ENCODE assay signal across 10 mouse cellular contexts in genomic region chr15:86087591-86088149, GRCm38 (mm10). TPM values are rescaled to one million over a fixed set of nuclear protein-coding genes. Genes with fewer than 3 reads are reported as not detected.
DNase-seq lines count a peak whose midpoint lies in the region; ATAC-seq and TF ChIP-seq lines count a peak whose summit lies in the region.
"Had no signal": no experiment of that assay in that cellular context is flagged by ENCODE, and none has a peak within 500 bp of the region (broad histone marks: within the 10 kb centered on the region; RNA-seq: fewer than 3 reads in every experiment).

No protein-coding gene starts in this region.

- no peak for ATAC-seq in liver, embryonic 13.5 days (ENCODE audit: low read depth)
- ATAC-seq in liver, postnatal 0 days = no peak
- peak; percentile 47; the same call in 1 of the 2 replicates for ATAC-seq in forebrain, embryonic 12.5 days (ENCODE audit: low FRiP score)
- peak; percentile 35 for ATAC-seq in hindbrain, embryonic 16.5 days
- no peak for ATAC-seq in monocyte, adult 5-6 weeks (replicated peaks; ENCODE audit: insufficient number of reproducible peaks, low FRiP score, low TSS enrichment, poor library complexity, severe bottlenecking)

- peaks cover 19% of the 10 kb centered on the region for H3K36me3 ChIP-seq in liver, embryonic 13.5 days
- H3K36me3 ChIP-seq in liver, postnatal 0 days (replicated peaks; ENCODE audit: insufficient read depth, low read length) = 0 out of 2 replicates have a peak, but pooled peaks cover 2% of the 10 kb centered on the region
- H3K36me3 ChIP-seq in forebrain, embryonic 12.5 days (replicated peaks) = peaks cover 4% of the 10 kb centered on the region; the same call in 1 of the 2 replicates
- H3K36me3 ChIP-seq in hindbrain, embryonic 16.5 days (ENCODE audit: control insufficient read depth, insufficient read depth, low read length) = peaks cover 3% of the 10 kb centered on the region; the same call in 1 of the 2 replicates

- no peak for DNase-seq in liver, embryonic 13.5 days
- no peak for DNase-seq in liver, postnatal 0 days
- DNase-seq in retina, embryonic 14.5 days (ENCODE audit: low spot score) = peak; percentile 35
- no peak for DNase-seq in gastrocnemius, adult 2 months
- no peak for DNase-seq in adrenal gland, postnatal 25 days
- DNase-seq: spleen, adult 18-20 months had no signal

- intact Hi-C loops in gastrocnemius, adult 2 months (cut with DNase I) = loop anchor here (5.0 kb wide), 1 partner anchor 35 kb away; no protein-coding TSS in a partner anchor

- peaks cover 88% of the 10 kb centered on the region for H3K4me1 ChIP-seq in liver, embryonic 13.5 days (replicated peaks)
- peaks cover 53% of the 10 kb centered on the region for H3K4me1 ChIP-seq in liver, postnatal 0 days (ENCODE audit: insufficient read depth)
- H3K4me1 ChIP-seq in forebrain, embryonic 12.5 days = peaks cover 79% of the 10 kb centered on the region
- H3K4me1 ChIP-seq in hindbrain, embryonic 16.5 days (ENCODE audit: control insufficient read depth, insufficient read depth, low read depth, low read length) = peaks cover 71% of the 10 kb centered on the region

- WGBS in liver, embryonic 13.5 days (ENCODE audit: insufficient replicate concordance) = 60% methylated on average over 14 of the region's 14 CpGs
- WGBS in liver, postnatal 0 days (ENCODE audit: insufficient replicate concordance) = 64% methylated on average over 14 of the region's 14 CpGs
- 14% methylated on average over 14 of the region's 14 CpGs for WGBS in forebrain, embryonic 12.5 days
- 21% methylated on average over 14 of the region's 14 CpGs for WGBS in hindbrain, embryonic 16.5 days

- no peak for TF ChIP-seq EP300 in liver, postnatal 0 days (IDR thresholded peaks at IDR 0.05; ENCODE audit: low read depth)

- peak overlapping the region; percentile 11; the same call in 1 of the 2 replicates for H3K9ac ChIP-seq in liver, embryonic 13.5 days
- H3K9ac ChIP-seq in liver, postnatal 0 days (replicated peaks) = no peak overlapping the region
- peak overlapping the region; percentile 29; the same call in 1 of the 2 replicates for H3K9ac ChIP-seq in forebrain, embryonic 12.5 days
- H3K9ac ChIP-seq in hindbrain, embryonic 16.5 days (ENCODE audit: low read depth, low read length) = peak overlapping the region; percentile 35; the same call in 1 of the 2 replicates

- no peak overlapping the region for H3K4me3 ChIP-seq in liver, embryonic 13.5 days (replicated peaks)
- H3K4me3 ChIP-seq in liver, postnatal 0 days (ENCODE audit: low read depth, low read length) = no peak overlapping the region
- no peak overlapping the region for H3K4me3 ChIP-seq in forebrain, embryonic 12.5 days (replicated peaks)
- H3K4me3 ChIP-seq in hindbrain, embryonic 16.5 days (ENCODE audit: low read length) = no peak overlapping the region
- H3K4me3 ChIP-seq in gastrocnemius, adult 2 months = no peak overlapping the region

- H3K9me3 ChIP-seq in liver, embryonic 13.5 days (replicated peaks) = no peaks in the 10 kb centered on the region
- no peaks in the 10 kb centered on the region for H3K9me3 ChIP-seq in liver, postnatal 0 days (ENCODE audit: low read length)
- no peaks in the 10 kb centered on the region for H3K9me3 ChIP-seq in forebrain, embryonic 12.5 days
- no peaks in the 10 kb centered on the region for H3K9me3 ChIP-seq in hindbrain, embryonic 16.5 days (ENCODE audit: control insufficient read depth, low read length)

- H3K27me3 ChIP-seq in liver, embryonic 13.5 days = no peaks in the 10 kb centered on the region
- no peaks in the 10 kb centered on the region for H3K27me3 ChIP-seq in liver, postnatal 0 days (ENCODE audit: insufficient read depth, low read length)
- H3K27me3 ChIP-seq in forebrain, embryonic 12.5 days = no peaks in the 10 kb centered on the region
- H3K27me3 ChIP-seq in hindbrain, embryonic 16.5 days (replicated peaks; ENCODE audit: control insufficient read depth, insufficient read depth, low read length) = no peaks in the 10 kb centered on the region

- no peak for TF ChIP-seq CTCF in liver, postnatal 0 days (IDR thresholded peaks at IDR 0.05; ENCODE audit: low read depth)
- TF ChIP-seq CTCF in gastrocnemius, adult 2 months (IDR thresholded peaks at IDR 0.05) = no peak

- H3K4me2 ChIP-seq in liver, embryonic 13.5 days = no peak overlapping the region
- H3K4me2 ChIP-seq in liver, postnatal 0 days (ENCODE audit: low read depth, low read length) = no peak overlapping the region
- peak overlapping the region; percentile 29 for H3K4me2 ChIP-seq in forebrain, embryonic 12.5 days
- H3K4me2 ChIP-seq in hindbrain, embryonic 16.5 days (ENCODE audit: low read length) = no peak overlapping the region

- H3K27ac ChIP-seq in liver, embryonic 13.5 days = peak overlapping the region; percentile 53; the same call in 1 of the 2 replicates
- no peak overlapping the region for H3K27ac ChIP-seq in liver, postnatal 0 days (ENCODE audit: low read depth)
- H3K27ac ChIP-seq in forebrain, embryonic 12.5 days = peak overlapping the region; percentile 94
- H3K27ac ChIP-seq in hindbrain, embryonic 16.5 days (ENCODE audit: low read depth, low read length) = peak overlapping the region; percentile 77
- no peak overlapping the region for H3K27ac ChIP-seq in gastrocnemius, adult 2 months
- H3K27ac ChIP-seq: macrophage had no signal

RNA-seq across cellular contexts. Expression of gene Gramd4, which starts 30.2 kb away (rescaled TPM):
- polyA plus RNA-seq in liver, embryonic 13.5 days (2015; fragmentation: Nextera tagmentation; extraction: Ambion mirVana) = 6.8 and 7.0 TPM in 2 replicates
- 3.2 and 3.7 TPM in 2 replicates for polyA plus RNA-seq in liver, postnatal 0 days (2015; fragmentation: Nextera tagmentation; extraction: Ambion mirVana)
- 33.4 and 36.6 TPM in 2 replicates for polyA plus RNA-seq in forebrain, embryonic 12.5 days (2016; fragmentation: Nextera tagmentation; extraction: Ambion mirVana)
- 18.4 and 30.4 TPM in 2 replicates for polyA plus RNA-seq in hindbrain, embryonic 16.5 days (2015; fragmentation: Nextera tagmentation; extraction: Ambion mirVana)
- total RNA-seq in gastrocnemius, adult 2 months (2021) = 10 to 100 TPM in 1 of 2 experiments, 1 to 10 TPM in 1; 5.8 to 11.4 TPM
- total RNA-seq in adrenal gland, postnatal 25 days (2021) = 10.1 and 17.4 TPM in 2 replicates
- 112 to 191 TPM (median 137 TPM) in 3 replicates for total RNA-seq in monocyte, adult 5-6 weeks (2017)

RNA-seq across cellular contexts. Expression of gene Celsr1, which starts 54.1 kb away (rescaled TPM):
- 0.06 and 0.20 TPM in 2 replicates for polyA plus RNA-seq in liver, embryonic 13.5 days (2015; fragmentation: Nextera tagmentation; extraction: Ambion mirVana)
- 0.09 and 0.11 TPM in 2 replicates for polyA plus RNA-seq in liver, postnatal 0 days (2015; fragmentation: Nextera tagmentation; extraction: Ambion mirVana)
- polyA plus RNA-seq in forebrain, embryonic 12.5 days (2016; fragmentation: Nextera tagmentation; extraction: Ambion mirVana) = 7.3 and 7.9 TPM in 2 replicates
- polyA plus RNA-seq in hindbrain, embryonic 16.5 days (2015; fragmentation: Nextera tagmentation; extraction: Ambion mirVana) = 0.76 and 1.2 TPM in 2 replicates
- total RNA-seq in gastrocnemius, adult 2 months (2021) = under 1 TPM; 0.13 to 0.28 TPM
- total RNA-seq in adrenal gland, postnatal 25 days (2021) = 6.9 and 8.7 TPM in 2 replicates
- 0.11 to 2.1 TPM (median 0.76 TPM) in 3 replicates for total RNA-seq in monocyte, adult 5-6 weeks (2017)
- polyA plus RNA-seq: macrophage had no signal

Comparison
In these comparisons a context has a peak if more than half of its experiments do, and no peak if none do; other contexts are left out.
1. H3K27ac ChIP-seq: peak in liver, embryonic 13.5 days (single experiment), forebrain, embryonic 12.5 days (single experiment) and hindbrain, embryonic 16.5 days (single experiment); none in liver, postnatal 0 days (single experiment) and gastrocnemius, adult 2 months (single experiment).
2. ATAC-seq: peak in forebrain, embryonic 12.5 days (single experiment) and hindbrain, embryonic 16.5 days (single experiment); none in liver, embryonic 13.5 days (single experiment), liver, postnatal 0 days (single experiment) and monocyte, adult 5-6 weeks (single experiment).